Mouse (Mus musculus): ENCODE results near the gene Mrgprh. TPM values are rescaled to one million over a fixed set of nuclear protein-coding genes. Genes with fewer than 3 reads are reported as not detected.

Mrgprh gene
- polyA plus RNA-seq, 1 experiment from 2014 or later: not detected

DNA sequence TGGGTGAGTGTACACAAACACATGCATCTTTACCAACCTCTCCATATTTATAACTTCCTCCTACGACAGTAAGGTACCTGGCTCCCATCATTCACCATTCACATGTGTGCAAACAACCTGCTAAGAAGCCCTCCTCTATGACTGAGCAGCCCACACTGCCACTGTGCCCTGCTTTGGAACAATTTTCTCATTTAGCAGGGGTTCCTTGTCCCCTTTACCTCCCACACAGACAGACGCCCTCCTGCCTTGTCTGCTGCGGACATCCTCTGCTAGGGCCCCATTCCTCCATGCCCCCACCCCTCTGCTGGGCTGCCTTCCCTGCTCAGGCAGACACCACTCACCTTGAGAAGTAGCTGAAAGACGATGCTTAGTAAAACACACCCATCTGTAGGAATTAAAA lies 28.1 kb upstream of the Mrgprh start:
- ATAC-seq: no peak
- H3K27ac ChIP-seq: no peak overlapping the region
- H3K9ac ChIP-seq (replicated peaks): no peak overlapping the region
- H3K27me3 ChIP-seq: no peaks in the 10 kb centered on the region
- H3K4me3 ChIP-seq (replicated peaks): no peak overlapping the region
- no peaks in the 10 kb centered on the region for H3K36me3 ChIP-seq
- H3K4me1 ChIP-seq (replicated peaks): no peaks in the 10 kb centered on the region
- H3K9me3 ChIP-seq: no peaks in the 10 kb centered on the region
- H3K4me2 ChIP-seq (replicated peaks): no peak overlapping the region
- 74% methylated on average over 4 of the region's 4 CpGs for WGBS

DNA sequence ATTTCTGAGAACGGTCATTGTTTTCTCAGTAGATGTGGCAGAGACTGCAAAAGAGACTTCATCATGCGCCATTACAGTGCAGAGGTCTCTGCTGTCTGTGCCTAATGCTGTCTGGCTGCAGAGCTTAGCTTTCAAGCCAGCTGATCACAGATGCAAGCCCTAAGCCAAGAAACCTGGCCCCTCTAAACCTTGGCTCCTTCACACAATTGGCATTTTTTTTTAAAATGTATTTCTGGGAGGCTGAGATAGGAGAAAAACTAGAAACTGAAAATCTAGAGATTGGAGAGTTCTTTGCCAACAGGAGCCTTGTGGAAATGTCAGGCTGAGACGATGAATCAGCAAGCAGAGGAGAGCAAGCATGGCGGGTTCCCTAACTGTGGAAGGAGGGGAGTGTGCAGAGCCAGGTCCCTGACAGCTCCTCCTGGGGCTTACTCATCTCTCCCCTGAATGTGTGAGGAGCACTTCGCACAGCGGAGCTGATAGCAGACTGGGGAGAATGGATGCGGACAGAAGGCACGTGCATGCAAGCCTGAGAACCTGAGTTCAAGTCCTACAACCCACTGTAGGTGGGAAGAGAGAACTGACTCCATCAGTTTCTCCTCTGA lies 26.0 kb upstream of the Mrgprh start:
- Histone ChIP-seq H3K4me3 (replicated peaks) (no peak overlapping the region), H3K4me1 (replicated peaks) (no peaks in the 10 kb centered on the region), H3K36me3 (no peaks in the 10 kb centered on the region), H3K9me3 (no peaks in the 10 kb centered on the region), H3K4me2 (replicated peaks) (no peak overlapping the region), H3K27me3 (no peaks in the 10 kb centered on the region), H3K9ac (replicated peaks) (no peak overlapping the region), H3K27ac (no peak overlapping the region)
- no peak for ATAC-seq
- WGBS: 87% methylated on average over 8 of the region's 8 CpGs

DNA sequence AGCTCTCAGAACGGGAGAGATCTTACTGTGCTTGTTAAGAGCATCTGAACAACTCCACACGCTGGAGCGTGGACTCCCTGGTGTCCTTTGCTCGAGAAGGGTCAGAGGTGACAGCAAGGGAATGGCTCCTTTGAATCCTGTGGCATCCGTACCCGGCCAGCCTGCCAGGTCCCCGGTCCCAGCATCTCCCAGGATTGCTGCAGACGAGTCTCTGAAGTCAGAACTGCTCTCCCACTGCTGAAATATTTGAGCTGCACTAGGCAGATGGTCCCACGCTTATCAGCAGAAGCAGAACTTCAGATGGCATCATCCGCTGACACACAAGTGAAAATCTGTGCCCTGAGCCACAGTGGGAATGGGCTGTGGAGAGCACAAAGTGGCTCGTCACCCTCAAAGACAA lies 24.1 kb upstream of the Mrgprh start:
- H3K4me2 ChIP-seq (replicated peaks): no peak overlapping the region
- WGBS: 84% methylated on average over 11 of the region's 11 CpGs
- no peaks in the 10 kb centered on the region for H3K27me3 ChIP-seq
- no peaks in the 10 kb centered on the region for H3K36me3 ChIP-seq
- no peak overlapping the region for H3K4me3 ChIP-seq (replicated peaks)
- no peak for ATAC-seq
- H3K4me1 ChIP-seq (replicated peaks): no peaks in the 10 kb centered on the region
- no peaks in the 10 kb centered on the region for H3K9me3 ChIP-seq
- H3K9ac ChIP-seq (replicated peaks): no peak overlapping the region
- H3K27ac ChIP-seq: no peak overlapping the region

DNA sequence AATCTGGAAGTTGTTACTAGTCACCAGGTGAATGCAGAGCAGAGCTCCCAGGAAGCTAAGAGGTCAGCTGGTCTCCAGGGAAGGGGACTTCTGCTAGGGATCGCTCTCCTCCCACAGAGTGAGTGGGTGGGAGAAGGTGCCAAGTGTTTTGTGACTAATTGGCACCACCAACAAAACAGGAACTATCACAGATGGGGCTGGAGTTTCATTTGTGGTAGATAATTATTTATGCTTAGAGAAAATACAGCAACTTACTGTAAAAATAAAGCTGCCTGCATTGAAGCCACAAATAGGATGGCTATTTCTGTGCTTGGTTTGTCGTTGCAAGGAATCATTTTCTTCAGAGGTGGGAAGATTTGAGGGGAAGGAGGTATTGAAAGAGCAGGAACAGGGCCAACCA lies 22.0 kb upstream of the Mrgprh start:
- Histone ChIP-seq H3K4me2 (replicated peaks) (no peak overlapping the region), H3K36me3 (no peaks in the 10 kb centered on the region), H3K9me3 (no peaks in the 10 kb centered on the region), H3K27ac (no peak overlapping the region), H3K27me3 (no peaks in the 10 kb centered on the region), H3K9ac (replicated peaks) (no peak overlapping the region), H3K4me1 (replicated peaks) (no peaks in the 10 kb centered on the region), H3K4me3 (replicated peaks) (no peak overlapping the region)
- WGBS: 94% methylated on average over 2 of the region's 2 CpGs
- ATAC-seq: no peak

DNA sequence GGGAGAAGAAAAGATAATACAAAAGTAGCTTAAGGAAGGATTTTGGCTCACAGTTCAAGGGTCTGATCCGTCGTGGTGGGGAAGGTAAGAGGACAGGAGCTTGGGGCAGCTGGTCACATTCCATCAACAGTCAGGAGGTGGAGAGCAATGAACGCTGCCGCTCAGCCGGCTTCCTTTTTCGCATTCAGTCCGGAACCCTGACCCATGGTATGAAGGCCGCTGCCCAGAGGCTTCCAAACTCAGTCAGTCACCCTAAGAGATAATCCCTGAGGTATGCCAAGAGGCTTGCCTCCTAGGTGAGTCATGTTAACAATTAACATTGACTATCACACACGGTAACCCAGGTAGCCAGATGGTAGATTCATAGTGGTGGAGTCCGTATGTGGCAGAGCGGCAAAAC lies 21.4 kb upstream of the Mrgprh start:
- no peaks in the 10 kb centered on the region for H3K4me1 ChIP-seq (replicated peaks)
- no peaks in the 10 kb centered on the region for H3K9me3 ChIP-seq
- H3K27me3 ChIP-seq: no peaks in the 10 kb centered on the region
- H3K27ac ChIP-seq: no peak overlapping the region
- ATAC-seq: no peak
- no peak overlapping the region for H3K4me2 ChIP-seq (replicated peaks)
- no peak overlapping the region for H3K4me3 ChIP-seq (replicated peaks)
- no peaks in the 10 kb centered on the region for H3K36me3 ChIP-seq
- no peak overlapping the region for H3K9ac ChIP-seq (replicated peaks)
- 92% methylated on average over 11 of the region's 11 CpGs for WGBS

DNA sequence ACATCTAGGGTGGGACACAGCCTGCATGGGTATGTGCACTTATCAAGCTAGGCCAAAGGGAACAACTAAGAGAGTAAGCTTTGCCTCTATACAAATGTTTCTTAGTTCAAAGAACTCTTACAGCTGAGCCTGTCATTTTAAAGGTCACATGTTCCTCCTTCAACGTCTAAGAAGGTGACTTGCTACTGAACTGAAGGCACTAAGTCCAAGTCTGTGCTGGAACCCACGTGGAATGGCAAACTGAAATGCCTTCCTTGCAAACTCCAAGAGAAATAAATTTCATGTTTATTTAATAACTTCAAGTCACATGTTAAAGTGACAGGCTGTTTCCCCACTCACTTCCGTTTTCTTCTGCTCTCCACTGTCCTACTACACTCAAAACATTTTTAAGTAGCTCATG lies 18.4 kb upstream of the Mrgprh start:
- H3K9ac ChIP-seq (replicated peaks): no peak overlapping the region
- no peak for ATAC-seq
- 64% methylated on average over 3 of the region's 3 CpGs for WGBS
- no peaks in the 10 kb centered on the region for H3K36me3 ChIP-seq
- H3K27ac ChIP-seq: no peak overlapping the region
- H3K9me3 ChIP-seq: no peaks in the 10 kb centered on the region
- no peak overlapping the region for H3K4me3 ChIP-seq (replicated peaks)
- no peak overlapping the region for H3K4me2 ChIP-seq (replicated peaks)
- H3K4me1 ChIP-seq (replicated peaks): no peaks in the 10 kb centered on the region
- H3K27me3 ChIP-seq: 0 out of 2 replicates have a peak, but pooled peaks cover 3% of the 10 kb centered on the region

DNA sequence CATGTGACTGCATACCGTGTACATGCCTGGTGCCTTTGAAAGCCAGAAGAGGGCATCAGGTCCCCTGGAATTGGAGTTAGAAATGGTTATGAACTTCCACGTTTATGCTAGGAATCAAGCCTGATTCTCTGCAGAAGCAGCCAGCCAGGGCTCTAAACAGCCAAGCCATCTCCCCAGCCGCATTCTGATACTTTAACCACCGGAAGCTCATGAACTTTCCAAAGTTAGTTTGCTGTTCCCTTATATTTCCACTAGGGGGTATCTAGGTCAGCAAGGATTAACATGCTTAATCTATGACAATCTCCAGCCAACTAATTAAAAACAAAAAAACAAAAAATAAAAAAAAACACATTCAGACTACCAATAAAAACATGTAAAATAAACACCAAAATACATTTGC lies 17.8 kb upstream of the Mrgprh start:
- no peaks in the 10 kb centered on the region for H3K4me1 ChIP-seq (replicated peaks)
- H3K27ac ChIP-seq: no peak overlapping the region
- no peak overlapping the region for H3K4me3 ChIP-seq (replicated peaks)
- no peak for ATAC-seq
- no peaks in the 10 kb centered on the region for H3K9me3 ChIP-seq
- no peaks in the 10 kb centered on the region for H3K36me3 ChIP-seq
- H3K9ac ChIP-seq (replicated peaks): no peak overlapping the region
- no peak overlapping the region for H3K4me2 ChIP-seq (replicated peaks)
- WGBS: 44% methylated on average over 4 of the region's 4 CpGs
- 0 out of 2 replicates have a peak, but pooled peaks cover 3% of the 10 kb centered on the region for H3K27me3 ChIP-seq

DNA sequence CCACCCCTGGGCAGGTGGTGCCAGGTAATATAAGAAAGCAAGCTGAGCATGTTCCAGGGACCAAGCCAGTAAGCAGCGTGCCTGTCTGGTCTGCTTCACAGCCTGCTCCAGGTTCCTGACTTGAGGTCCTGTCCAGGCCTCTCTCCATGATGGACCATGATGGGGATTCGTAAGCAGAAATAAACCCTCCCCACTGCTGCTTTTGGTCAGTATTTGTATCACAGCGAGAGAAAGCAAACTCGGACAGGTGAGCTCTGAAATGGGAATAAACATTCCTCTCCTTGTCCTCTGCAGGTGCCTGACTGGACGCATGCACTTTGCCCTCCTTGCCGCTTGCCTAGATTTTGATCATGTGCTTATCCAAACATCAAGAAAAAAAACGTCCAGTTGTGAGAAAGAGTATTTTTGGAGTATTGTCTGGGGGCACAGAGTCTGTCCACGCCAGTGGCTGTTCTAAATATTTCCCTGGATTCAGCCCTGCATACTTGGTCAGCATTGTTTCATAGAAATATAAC lies 16.8 kb upstream of the Mrgprh start:
- no peak overlapping the region for H3K4me3 ChIP-seq (replicated peaks)
- ATAC-seq: no peak
- H3K4me1 ChIP-seq (replicated peaks): no peaks in the 10 kb centered on the region
- 79% methylated on average over 8 of the region's 8 CpGs for WGBS
- H3K9me3 ChIP-seq: no peaks in the 10 kb centered on the region
- H3K4me2 ChIP-seq (replicated peaks): no peak overlapping the region
- H3K36me3 ChIP-seq: no peaks in the 10 kb centered on the region
- no peak overlapping the region for H3K27ac ChIP-seq
- no peak overlapping the region for H3K9ac ChIP-seq (replicated peaks)
- H3K27me3 ChIP-seq: 0 out of 2 replicates have a peak, but pooled peaks cover 3% of the 10 kb centered on the region

DNA sequence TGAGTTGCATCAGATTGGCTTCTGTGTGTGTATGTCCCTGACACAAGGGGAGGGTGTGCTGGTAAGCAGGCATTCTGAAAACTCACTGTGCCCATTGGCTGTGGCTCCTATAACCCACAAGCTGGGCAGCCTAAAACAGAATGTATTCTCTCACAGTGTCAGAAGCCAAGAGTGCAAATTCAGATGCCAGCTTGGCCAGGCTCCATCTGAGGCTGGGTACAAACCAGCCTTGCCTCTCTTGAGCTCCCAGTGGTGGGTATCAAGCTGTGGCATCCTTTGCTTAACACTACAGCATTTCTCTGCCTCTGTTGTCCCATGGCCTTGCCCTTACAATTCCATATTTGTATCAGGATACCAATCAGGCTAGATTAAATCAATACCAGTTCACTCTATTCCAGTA lies 11.7 kb upstream of the Mrgprh start:
- no peak for ATAC-seq
- H3K4me1 ChIP-seq (replicated peaks): no peaks in the 10 kb centered on the region
- no peak overlapping the region for H3K4me3 ChIP-seq (replicated peaks)
- H3K27me3 ChIP-seq: 0 out of 2 replicates have a peak, but pooled peaks cover 3% of the 10 kb centered on the region
- H3K27ac ChIP-seq: no peak overlapping the region
- H3K9ac ChIP-seq (replicated peaks): no peak overlapping the region
- no peaks in the 10 kb centered on the region for H3K9me3 ChIP-seq
- H3K4me2 ChIP-seq (replicated peaks): no peak overlapping the region
- H3K36me3 ChIP-seq: no peaks in the 10 kb centered on the region

DNA sequence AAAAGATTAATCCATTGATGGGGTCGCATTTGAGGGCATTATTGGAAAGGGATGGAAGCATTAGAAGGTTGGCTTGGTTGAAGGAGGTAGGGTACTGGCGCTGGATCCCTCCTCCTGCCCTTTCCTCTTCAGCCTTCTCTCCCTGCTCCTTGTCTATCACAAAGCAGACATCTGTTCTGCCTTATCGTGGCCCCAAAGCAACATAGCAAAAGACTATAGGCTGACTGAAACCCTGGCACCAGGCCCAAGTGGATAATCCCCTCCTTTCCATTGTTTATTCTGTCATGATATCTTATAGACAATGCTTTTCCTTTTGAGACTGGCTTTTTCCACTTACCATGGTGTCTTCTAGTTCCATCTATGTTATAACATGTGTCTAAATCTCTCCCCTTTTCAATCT lies 10.4 kb upstream of the Mrgprh start:
- no peak overlapping the region for H3K4me2 ChIP-seq (replicated peaks)
- no peak overlapping the region for H3K4me3 ChIP-seq (replicated peaks)
- no peak overlapping the region for H3K9ac ChIP-seq (replicated peaks)
- H3K4me1 ChIP-seq (replicated peaks): no peaks in the 10 kb centered on the region
- no peaks in the 10 kb centered on the region for H3K9me3 ChIP-seq
- H3K27ac ChIP-seq: no peak overlapping the region
- 53% methylated on average over 3 of the region's 3 CpGs for WGBS
- H3K27me3 ChIP-seq: 0 out of 2 replicates have a peak, but pooled peaks cover 3% of the 10 kb centered on the region
- ATAC-seq: no peak
- H3K36me3 ChIP-seq: no peaks in the 10 kb centered on the region

DNA sequence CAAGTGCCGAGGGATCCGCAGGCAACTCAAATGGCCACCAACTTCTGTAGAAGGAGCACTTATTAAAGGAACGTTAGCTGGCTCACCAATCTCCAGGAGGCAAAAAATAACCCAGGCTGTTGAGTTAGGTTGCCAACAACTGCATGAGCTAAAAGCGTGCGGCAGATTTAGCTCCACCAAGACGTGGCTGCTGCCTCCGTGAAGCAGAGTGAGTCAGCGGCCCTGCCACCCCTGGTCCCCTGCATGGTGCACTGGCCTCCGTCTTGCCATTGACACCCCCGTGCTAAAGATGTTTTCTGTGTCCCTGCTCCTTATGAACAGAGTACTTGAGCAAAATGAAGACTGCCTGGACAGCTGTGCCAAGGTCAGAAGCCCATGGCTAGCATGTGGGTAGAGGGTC lies 9.0 kb upstream of the Mrgprh start:
- Histone ChIP-seq H3K27me3 (0 out of 2 replicates have a peak, but pooled peaks cover 3% of the 10 kb centered on the region), H3K4me1 (replicated peaks) (no peaks in the 10 kb centered on the region), H3K9ac (replicated peaks) (no peak overlapping the region), H3K27ac (no peak overlapping the region), H3K4me3 (replicated peaks) (no peak overlapping the region), H3K9me3 (no peaks in the 10 kb centered on the region), H3K36me3 (no peaks in the 10 kb centered on the region), H3K4me2 (replicated peaks) (no peak overlapping the region)
- WGBS: 83% methylated on average over 10 of the region's 10 CpGs
- ATAC-seq: no peak

DNA sequence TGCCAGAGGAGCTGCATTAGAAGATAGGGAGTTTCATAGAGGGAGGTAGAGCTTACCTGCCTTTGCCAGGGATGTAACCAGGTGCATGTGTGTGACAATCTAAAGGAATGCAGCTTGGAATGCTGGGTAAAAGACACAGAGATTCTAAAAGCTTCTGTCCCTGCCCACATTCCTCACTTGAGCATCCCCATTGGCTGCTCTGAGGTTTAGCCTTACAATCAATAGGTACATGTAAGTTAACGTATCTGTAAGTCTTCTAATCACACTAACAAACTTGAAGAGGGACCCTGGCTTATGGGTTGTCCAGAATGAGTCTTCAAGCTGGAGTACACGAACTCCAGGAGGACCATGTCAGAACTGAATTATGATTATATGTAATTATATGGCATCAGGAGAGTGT lies 7.8 kb upstream of the Mrgprh start, which contains the start of gene Mas1:
Mas1 (minus strand) TSS at position 101 of the 400 bp plus-strand sequence.
- no peaks in the 10 kb centered on the region for H3K36me3 ChIP-seq
- H3K4me1 ChIP-seq (replicated peaks): no peaks in the 10 kb centered on the region
- 66% methylated on average over 2 of the region's 2 CpGs for whole genome bisulfite sequencing
- no peaks in the 10 kb centered on the region for H3K9me3 ChIP-seq
- no peak for ATAC-seq
- no peak within 1 kb of the TSS for H3K9ac ChIP-seq (replicated peaks)
- no peak within 1 kb of the TSS for H3K4me2 ChIP-seq (replicated peaks)
- no peak within 1 kb of the TSS for H3K4me3 ChIP-seq (replicated peaks)
- no peaks in the 10 kb centered on the region for H3K27me3 ChIP-seq
- H3K27ac ChIP-seq: no peak within 1 kb of the TSS

DNA sequence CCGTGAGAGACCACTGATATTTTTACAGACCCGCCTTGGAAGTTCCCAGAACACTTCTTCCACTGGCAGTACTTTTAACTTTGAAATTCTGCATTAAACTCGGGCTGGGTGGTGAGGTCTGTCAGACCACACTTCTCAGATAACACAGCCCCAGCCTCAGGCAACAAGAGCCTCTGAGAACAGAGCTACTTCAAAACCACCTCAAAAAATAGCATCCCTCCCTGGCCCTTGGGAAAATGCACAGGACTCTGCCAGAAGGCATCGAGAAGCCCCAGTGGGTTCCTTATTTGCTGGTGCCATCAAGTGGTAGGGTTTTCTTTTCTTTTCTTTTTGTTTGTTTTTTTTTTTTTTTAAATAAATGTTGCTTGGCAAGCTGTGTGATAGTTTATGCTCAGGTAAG lies 7.2 kb upstream of the Mrgprh start:
- no peak overlapping the region for H3K9ac ChIP-seq (replicated peaks)
- no peaks in the 10 kb centered on the region for H3K36me3 ChIP-seq
- no peak overlapping the region for H3K4me2 ChIP-seq (replicated peaks)
- ATAC-seq: no peak
- no peaks in the 10 kb centered on the region for H3K27me3 ChIP-seq
- H3K4me3 ChIP-seq (replicated peaks): no peak overlapping the region
- 56% methylated on average over 4 of the region's 4 CpGs for WGBS
- no peaks in the 10 kb centered on the region for H3K9me3 ChIP-seq
- H3K27ac ChIP-seq: no peak overlapping the region
- no peaks in the 10 kb centered on the region for H3K4me1 ChIP-seq (replicated peaks)

Data from midbrain, embryonic 13.5 days (tissue).